Mouse (Mus musculus): ENCODE measurements around the gene Dph6. TPM values are rescaled to one million over a fixed set of nuclear protein-coding genes. Genes with fewer than 3 reads are reported as not detected.
"Not testable (repeated sequence)": the region's sequence is repeated elsewhere in the genome, so short reads cannot be mapped to it uniquely, and the experiment has no call there.

Gene Dph6
- polyA plus RNA-seq, 2 experiments, result 21.7 to 25.1 TPM

DNA sequence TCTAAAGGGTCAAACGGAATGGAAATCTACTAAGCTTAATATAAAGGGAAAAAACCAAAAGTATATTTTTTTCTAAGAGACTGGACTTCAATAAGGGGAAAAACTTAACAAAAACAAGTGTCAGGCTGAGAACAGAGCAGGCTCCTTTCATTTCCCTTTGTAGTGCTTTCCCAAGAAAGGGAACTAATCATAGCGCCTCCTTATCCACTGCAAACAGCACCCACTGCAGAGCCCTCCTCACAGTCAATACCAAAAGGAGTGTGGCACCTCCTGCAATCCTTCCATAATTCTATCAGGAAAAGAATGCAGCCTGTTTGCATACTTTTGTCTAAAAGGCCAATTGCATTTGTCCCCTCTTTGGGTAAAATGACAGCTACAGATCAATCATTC lies 32.2 kb downstream of the Dph6 start:
- Histone ChIP-seq H3K4me1 (ENCODE audit: control insufficient read depth, insufficient read depth, low read length) (peaks cover 2% of the 10 kb centered on the region; the same call in 1 of the 2 replicates), H3K4me2 (replicated peaks; ENCODE audit: low read depth, low read length, severe bottlenecking) (no peak overlapping the region), H3K36me3 (ENCODE audit: control insufficient read depth, insufficient read depth, low read length) (no peaks in the 10 kb centered on the region), H3K27me3 (ENCODE audit: control insufficient read depth, insufficient read depth, low read length) (no peaks in the 10 kb centered on the region), H3K27ac (replicated peaks; ENCODE audit: low read depth, low read length) (no peak overlapping the region), H3K9ac (ENCODE audit: low read depth, low read length, severe bottlenecking) (no peak overlapping the region), H3K9me3 (ENCODE audit: control insufficient read depth, low read length) (no peaks in the 10 kb centered on the region), H3K4me3 (replicated peaks; ENCODE audit: low read length) (no peak overlapping the region)
- WGBS, result 15% methylated on average over 2 of the region's 2 CpGs
- no peak for DNase-seq (ENCODE audit: low spot score)
- ATAC-seq (ENCODE audit: low FRiP score, low read depth), result no peak
- no peak for TF ChIP-seq POLR2A (IDR thresholded peaks at IDR 0.05; ENCODE audit: borderline replicate concordance, extremely low read depth, insufficient read depth, insufficient read length)

GRCm38 (mm10) chr2:114621781-114622549 lies 32.8 kb downstream of the Dph6 start:
- H3K4me2 ChIP-seq (replicated peaks; ENCODE audit: low read depth, low read length, severe bottlenecking), result no peak overlapping the region
- peak; percentile 59 for DNase-seq (ENCODE audit: low spot score)
- 53% methylated on average over 5 of the region's 5 CpGs for WGBS
- no peak for TF ChIP-seq POLR2A (IDR thresholded peaks at IDR 0.05; ENCODE audit: borderline replicate concordance, extremely low read depth, insufficient read depth, insufficient read length)
- H3K27me3 ChIP-seq (ENCODE audit: control insufficient read depth, insufficient read depth, low read length), result no peaks in the 10 kb centered on the region
- H3K4me3 ChIP-seq (replicated peaks; ENCODE audit: low read length), result no peak overlapping the region
- no peak overlapping the region for H3K9ac ChIP-seq (ENCODE audit: low read depth, low read length, severe bottlenecking)
- H3K36me3 ChIP-seq (ENCODE audit: control insufficient read depth, insufficient read depth, low read length), result no peaks in the 10 kb centered on the region
- H3K9me3 ChIP-seq (ENCODE audit: control insufficient read depth, low read length), result no peaks in the 10 kb centered on the region
- no peak overlapping the region for H3K27ac ChIP-seq (replicated peaks; ENCODE audit: low read depth, low read length)
- H3K4me1 ChIP-seq (ENCODE audit: control insufficient read depth, insufficient read depth, low read length), result peaks cover 2% of the 10 kb centered on the region; the same call in 1 of the 2 replicates
- ATAC-seq (ENCODE audit: low FRiP score, low read depth), result no peak

GRCm38 (mm10) chr2:114611576-114611975 lies 43.2 kb downstream of the Dph6 start:
- H3K9me3 ChIP-seq (ENCODE audit: control insufficient read depth, low read length), result no peaks in the 10 kb centered on the region
- 67% methylated on average over 2 of the region's 2 CpGs for WGBS
- H3K4me3 ChIP-seq (replicated peaks; ENCODE audit: low read length), result no peak overlapping the region
- H3K27ac ChIP-seq (replicated peaks; ENCODE audit: low read depth, low read length), result no peak overlapping the region
- no peak overlapping the region for H3K9ac ChIP-seq (ENCODE audit: low read depth, low read length, severe bottlenecking)
- DNase-seq (ENCODE audit: low spot score) (no peak), ATAC-seq (ENCODE audit: low FRiP score, low read depth) (no peak)
- H3K36me3 ChIP-seq (ENCODE audit: control insufficient read depth, insufficient read depth, low read length), result no peaks in the 10 kb centered on the region
- no peaks in the 10 kb centered on the region for H3K27me3 ChIP-seq (ENCODE audit: control insufficient read depth, insufficient read depth, low read length)
- no peak for TF ChIP-seq POLR2A (IDR thresholded peaks at IDR 0.05; ENCODE audit: borderline replicate concordance, extremely low read depth, insufficient read depth, insufficient read length)
- H3K4me1 ChIP-seq (ENCODE audit: control insufficient read depth, insufficient read depth, low read length), result no peaks in the 10 kb centered on the region
- H3K4me2 ChIP-seq (replicated peaks; ENCODE audit: low read depth, low read length, severe bottlenecking), result no peak overlapping the region

GRCm38 (mm10) chr2:114610110-114610509 lies 44.7 kb downstream of the Dph6 start:
- Histone ChIP-seq H3K9me3 (ENCODE audit: control insufficient read depth, low read length) (no peaks in the 10 kb centered on the region), H3K27ac (replicated peaks; ENCODE audit: low read depth, low read length) (no peak overlapping the region), H3K36me3 (ENCODE audit: control insufficient read depth, insufficient read depth, low read length) (no peaks in the 10 kb centered on the region), H3K4me2 (replicated peaks; ENCODE audit: low read depth, low read length, severe bottlenecking) (no peak overlapping the region), H3K27me3 (ENCODE audit: control insufficient read depth, insufficient read depth, low read length) (no peaks in the 10 kb centered on the region), H3K9ac (ENCODE audit: low read depth, low read length, severe bottlenecking) (no peak overlapping the region), H3K4me3 (replicated peaks; ENCODE audit: low read length) (no peak overlapping the region), H3K4me1 (ENCODE audit: control insufficient read depth, insufficient read depth, low read length) (no peaks in the 10 kb centered on the region)
- ATAC-seq (ENCODE audit: low FRiP score, low read depth), result no peak
- DNase-seq (ENCODE audit: low spot score), result no peak
- 38% methylated on average over 2 of the region's 2 CpGs for WGBS
- no peak for TF ChIP-seq POLR2A (IDR thresholded peaks at IDR 0.05; ENCODE audit: borderline replicate concordance, extremely low read depth, insufficient read depth, insufficient read length)

DNA sequence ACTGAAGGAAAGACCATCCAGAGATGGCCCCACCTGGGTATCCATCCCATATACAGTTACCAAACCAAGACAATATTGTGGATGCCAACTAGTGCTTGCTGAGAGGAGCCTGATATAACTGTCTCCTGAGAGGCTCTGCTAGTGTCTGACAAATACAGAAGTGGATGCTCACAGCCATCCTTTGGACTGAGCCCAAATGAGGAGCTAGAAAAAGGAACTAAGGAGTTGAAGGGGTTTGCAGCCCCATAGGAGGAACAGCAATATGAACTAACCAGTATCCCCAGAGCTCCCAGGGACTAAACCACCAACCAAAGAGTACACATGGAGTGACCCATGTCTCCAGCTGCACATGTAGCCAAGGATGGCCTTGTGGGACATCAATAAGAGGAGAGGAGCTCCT lies 49.6 kb downstream of the Dph6 start:
- not testable (repeated sequence) for ATAC-seq (ENCODE audit: low FRiP score, low read depth); H3K27me3 ChIP-seq (ENCODE audit: control insufficient read depth, insufficient read depth, low read length); H3K9ac ChIP-seq (ENCODE audit: low read depth, low read length, severe bottlenecking); H3K4me3 ChIP-seq (replicated peaks; ENCODE audit: low read length); H3K4me1 ChIP-seq (ENCODE audit: control insufficient read depth, insufficient read depth, low read length); H3K36me3 ChIP-seq (ENCODE audit: control insufficient read depth, insufficient read depth, low read length); H3K9me3 ChIP-seq (ENCODE audit: control insufficient read depth, low read length); DNase-seq (ENCODE audit: low spot score); H3K27ac ChIP-seq (replicated peaks; ENCODE audit: low read depth, low read length); H3K4me2 ChIP-seq (replicated peaks; ENCODE audit: low read depth, low read length, severe bottlenecking)
